Mouse (Mus musculus) forebrain, embryonic 11.5 days (tissue): ENCODE measurements at regions not wholly inside any gene's neighbourhood (a gene's known extent, or its start where the extent isn't known, plus 50 kb on each side); places are given as distances from the start of the nearest gene placed in this dataset.

ENCODE experiments used
- ATAC-seq: fragments of 200-750 bp; cut with Nextera tagmentation; replicated peaks from 2 replicates; pipeline ENCODE4 v1.8.0; 2017; ENCODE audit warnings: moderate TSS enrichment; ENCODE audit not compliant: low FRiP score
- DNase-seq: peaks from one replicate; pipeline ENCODE4 v3.0.0-alpha.2; 2017; ENCODE audit warnings: low spot score
- H3K27ac ChIP-seq: fragments of 300-500 bp; sonication (generic); 2 replicates; pipeline ENCODE4 v1.5.1; 2014; ENCODE audit warnings: low read depth, low read length
- H3K27me3 ChIP-seq: fragments of 300-500 bp; sonication (generic); 2 replicates; pipeline ENCODE4 v1.6.1; 2014; ENCODE audit warnings: mild to moderate bottlenecking, low read length, mixed read lengths; ENCODE audit not compliant: control insufficient read depth, insufficient read depth
- H3K36me3 ChIP-seq: fragments of 300-500 bp; sonication (generic); 2 replicates; pipeline ENCODE4 v1.6.1; 2014; ENCODE audit warnings: mild to moderate bottlenecking, low read length, moderate library complexity, mixed read lengths; ENCODE audit not compliant: control insufficient read depth, insufficient read depth
- H3K4me1 ChIP-seq: fragments of 300-500 bp; sonication (generic); replicated peaks from 2 replicates; pipeline ENCODE4 v1.6.1; 2014; ENCODE audit warnings: low read length, mixed read lengths; ENCODE audit not compliant: control insufficient read depth, insufficient read depth
- H3K4me2 ChIP-seq: fragments of 300-500 bp; sonication (generic); 2 replicates; pipeline ENCODE4 v1.6.1; 2014; ENCODE audit warnings: low read depth, mild to moderate bottlenecking, low read length, moderate library complexity, mixed read lengths; ENCODE audit not compliant: severe bottlenecking
- H3K4me3 ChIP-seq: fragments of 300-500 bp; sonication (generic); 2 replicates; pipeline ENCODE4 v1.5.1; 2014; ENCODE audit warnings: low read depth, low read length
- H3K9ac ChIP-seq: fragments of 300-500 bp; sonication (generic); 2 replicates; pipeline ENCODE4 v1.6.1; 2014; ENCODE audit warnings: low read length
- H3K9me3 ChIP-seq: fragments of 300-500 bp; sonication (generic); 2 replicates; pipeline ENCODE4 v1.6.1; 2016; ENCODE audit warnings: low read length, mixed read lengths; ENCODE audit not compliant: control insufficient read depth

DNA sequence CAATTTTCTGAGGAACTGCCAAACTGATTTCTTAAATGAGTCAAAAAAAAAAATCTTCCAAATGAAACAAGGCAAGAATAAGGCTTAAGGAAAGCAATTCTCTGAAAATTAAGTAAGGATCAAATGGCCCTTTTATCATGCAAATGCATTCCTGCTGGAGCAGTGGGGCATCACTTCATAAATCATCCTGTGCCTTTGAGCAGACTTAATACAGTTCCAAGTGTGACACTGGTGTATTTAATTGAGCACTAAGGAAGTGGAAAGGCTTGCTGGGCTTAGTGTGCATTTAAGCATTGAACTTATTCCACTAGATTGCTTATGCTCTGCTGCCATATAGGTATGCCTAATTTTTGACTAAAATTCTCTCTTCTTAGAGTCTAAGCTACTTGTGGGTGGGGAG lies 3655.7 kb upstream of the Lrrc6 start:
- Histone ChIP-seq H3K27me3 (no peaks in the 10 kb centered on the region), H3K4me2 (no peak overlapping the region), H3K4me3 (no peak overlapping the region), H3K9me3 (no peaks in the 10 kb centered on the region), H3K27ac (no peak overlapping the region), H3K9ac (no peak overlapping the region), H3K4me1 (no peaks in the 10 kb centered on the region), H3K36me3 (no peaks in the 10 kb centered on the region)
- no peak for DNase-seq
- ATAC-seq = 0 out of 2 replicates have a peak, but pooled peaks have one; percentile 36

DNA sequence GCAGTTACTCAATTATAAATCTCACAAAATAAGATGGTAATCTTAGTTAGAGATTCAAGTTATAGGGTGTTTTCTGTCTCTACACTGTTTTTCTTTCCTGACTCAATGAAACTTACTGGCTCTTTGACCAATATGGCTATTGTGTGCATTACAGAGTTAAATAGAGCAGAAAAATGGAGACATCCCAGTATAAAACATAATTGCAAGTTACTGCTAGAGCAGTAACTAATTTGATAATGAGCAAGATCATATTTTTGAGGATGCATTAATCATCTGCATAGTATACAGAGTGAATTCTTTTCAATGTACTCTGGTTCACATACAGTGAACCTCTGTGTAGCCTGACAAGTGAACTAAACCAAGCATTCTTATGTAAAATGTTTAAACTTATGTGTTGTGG lies 3631.0 kb upstream of the Gm6569 start:
- H3K4me2 ChIP-seq = no peak overlapping the region
- H3K36me3 ChIP-seq = no peaks in the 10 kb centered on the region
- H3K9ac ChIP-seq = no peak overlapping the region
- DNase-seq = no peak
- no peaks in the 10 kb centered on the region for H3K4me1 ChIP-seq
- no peak overlapping the region for H3K27ac ChIP-seq
- ATAC-seq = no peak
- no peaks in the 10 kb centered on the region for H3K9me3 ChIP-seq
- no peak overlapping the region for H3K4me3 ChIP-seq
- H3K27me3 ChIP-seq = no peaks in the 10 kb centered on the region
